Mouse (Mus musculus): ENCODE measurements around the gene Nebl. TPM values are rescaled to one million over a fixed set of nuclear protein-coding genes. Genes with fewer than 3 reads are reported as not detected.

Gene Nebl
- polyA plus RNA-seq, 1 experiment: 6.5 TPM

DNA sequence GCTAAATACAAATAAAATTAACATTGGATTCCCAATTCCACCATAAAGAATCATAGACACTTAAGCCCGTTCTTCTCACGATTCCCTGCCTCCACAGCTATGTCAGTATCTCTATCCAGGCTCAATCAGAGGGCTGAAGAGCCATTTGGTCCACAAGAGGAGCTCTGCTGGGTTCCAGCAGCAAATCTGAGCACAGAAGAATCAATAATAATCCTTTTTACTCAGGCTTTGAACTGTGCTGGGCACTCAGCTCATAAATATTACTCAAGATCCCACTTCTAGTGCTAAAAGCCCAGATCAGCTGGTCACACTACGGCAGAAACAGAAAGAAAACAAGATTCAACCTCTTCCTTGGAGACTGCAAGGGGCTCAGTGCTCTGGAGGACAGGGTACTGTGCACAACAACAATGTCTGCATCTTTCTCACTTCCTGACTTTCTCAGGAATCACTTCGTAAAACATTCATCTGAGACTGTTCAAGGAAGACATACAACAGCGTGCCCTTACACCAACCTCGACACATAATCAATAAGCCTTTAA, 10.0 kb downstream of the Nebl start:
- TF ChIP-seq POLR2A (IDR thresholded peaks at IDR 0.05; ENCODE audit: low read depth, low read length): no peak
- WGBS: 79% methylated on average over 6 of the region's 6 CpGs
- no peak for DNase-seq (ENCODE audit: low read depth in 1 of 2, low spot score in 2 of 2)
- H3K36me3 ChIP-seq (ENCODE audit: control insufficient read depth, insufficient read depth, low read length): no peaks in the 10 kb centered on the region
- H3K27me3 ChIP-seq (ENCODE audit: control insufficient read depth, insufficient read depth, low read length): no peaks in the 10 kb centered on the region
- H3K27ac ChIP-seq (ENCODE audit: insufficient read depth, low read length): no peak overlapping the region
- no peaks in the 10 kb centered on the region for H3K4me1 ChIP-seq (ENCODE audit: control insufficient read depth, insufficient read depth, insufficient read length)
- no peak overlapping the region for H3K4me3 ChIP-seq (ENCODE audit: extremely low read depth, insufficient read depth, insufficient read length)

DNA sequence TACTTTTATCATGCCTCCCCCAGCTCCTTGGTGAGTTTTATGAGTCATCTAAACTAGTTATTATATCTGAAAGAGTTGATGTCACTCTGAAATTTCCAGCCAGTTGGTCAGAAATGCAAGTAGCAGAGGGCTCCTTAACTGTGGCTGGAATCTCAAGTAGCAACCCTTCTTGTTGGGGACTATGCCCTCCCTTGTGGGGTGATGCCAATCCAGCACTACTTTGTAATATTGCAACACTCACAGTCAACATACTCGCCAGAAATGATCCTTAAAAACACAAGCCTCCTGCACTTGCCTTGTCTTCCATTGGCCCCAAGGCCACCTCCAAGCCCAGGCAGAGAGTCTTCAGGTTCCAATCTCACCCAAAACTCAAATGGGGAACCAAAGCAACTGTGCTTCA, 13.0 kb downstream of the Nebl start:
- no peaks in the 10 kb centered on the region for H3K4me1 ChIP-seq (ENCODE audit: control insufficient read depth, insufficient read depth, insufficient read length)
- no peak overlapping the region for H3K4me3 ChIP-seq (ENCODE audit: extremely low read depth, insufficient read depth, insufficient read length)
- H3K36me3 ChIP-seq (ENCODE audit: control insufficient read depth, insufficient read depth, low read length): no peaks in the 10 kb centered on the region
- TF ChIP-seq POLR2A (IDR thresholded peaks at IDR 0.05; ENCODE audit: low read depth, low read length) (no peak), CTCF (IDR thresholded peaks at IDR 0.05; ENCODE audit: extremely low read depth, insufficient read depth, insufficient read length, insufficient replicate concordance) (no peak)
- H3K27ac ChIP-seq (ENCODE audit: insufficient read depth, low read length): no peak overlapping the region
- DNase-seq (ENCODE audit: low read depth in 1 of 2, low spot score in 2 of 2): no peak
- WGBS: 75% methylated on average over 1 of the region's 1 CpGs
- no peaks in the 10 kb centered on the region for H3K27me3 ChIP-seq (ENCODE audit: control insufficient read depth, insufficient read depth, low read length)

DNA sequence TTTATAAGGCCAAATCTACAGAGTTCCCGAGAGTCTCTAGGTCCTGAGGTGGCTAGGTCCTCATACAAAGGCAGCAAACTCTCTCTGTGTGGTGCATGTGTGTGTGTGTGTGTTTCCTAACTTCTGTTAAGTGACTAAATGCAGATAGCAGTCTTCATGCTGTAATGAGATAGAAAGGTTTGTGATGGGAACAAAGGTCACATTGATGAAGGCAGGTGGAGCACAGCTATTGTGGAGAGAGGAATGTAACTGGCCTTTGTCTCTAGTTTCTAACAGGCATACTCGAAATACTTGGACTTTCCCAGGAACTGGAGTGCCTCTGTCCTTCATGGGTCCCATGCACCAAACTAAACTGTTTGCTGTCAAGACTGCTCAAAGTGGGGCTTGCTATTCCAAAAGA, 14.1 kb downstream of the Nebl start:
- Histone ChIP-seq H3K27ac (ENCODE audit: insufficient read depth, low read length) (no peak overlapping the region), H3K4me1 (ENCODE audit: control insufficient read depth, insufficient read depth, insufficient read length) (no peaks in the 10 kb centered on the region), H3K36me3 (ENCODE audit: control insufficient read depth, insufficient read depth, low read length) (no peaks in the 10 kb centered on the region), H3K27me3 (ENCODE audit: control insufficient read depth, insufficient read depth, low read length) (no peaks in the 10 kb centered on the region), H3K4me3 (ENCODE audit: extremely low read depth, insufficient read depth, insufficient read length) (no peak overlapping the region)
- TF ChIP-seq POLR2A (IDR thresholded peaks at IDR 0.05; ENCODE audit: low read depth, low read length): no peak
- TF ChIP-seq CTCF (IDR thresholded peaks at IDR 0.05; ENCODE audit: extremely low read depth, insufficient read depth, insufficient read length, insufficient replicate concordance): no peak
- DNase-seq (ENCODE audit: low read depth in 1 of 2, low spot score in 2 of 2): no peak
- 73% methylated on average over 2 of the region's 2 CpGs for WGBS

DNA sequence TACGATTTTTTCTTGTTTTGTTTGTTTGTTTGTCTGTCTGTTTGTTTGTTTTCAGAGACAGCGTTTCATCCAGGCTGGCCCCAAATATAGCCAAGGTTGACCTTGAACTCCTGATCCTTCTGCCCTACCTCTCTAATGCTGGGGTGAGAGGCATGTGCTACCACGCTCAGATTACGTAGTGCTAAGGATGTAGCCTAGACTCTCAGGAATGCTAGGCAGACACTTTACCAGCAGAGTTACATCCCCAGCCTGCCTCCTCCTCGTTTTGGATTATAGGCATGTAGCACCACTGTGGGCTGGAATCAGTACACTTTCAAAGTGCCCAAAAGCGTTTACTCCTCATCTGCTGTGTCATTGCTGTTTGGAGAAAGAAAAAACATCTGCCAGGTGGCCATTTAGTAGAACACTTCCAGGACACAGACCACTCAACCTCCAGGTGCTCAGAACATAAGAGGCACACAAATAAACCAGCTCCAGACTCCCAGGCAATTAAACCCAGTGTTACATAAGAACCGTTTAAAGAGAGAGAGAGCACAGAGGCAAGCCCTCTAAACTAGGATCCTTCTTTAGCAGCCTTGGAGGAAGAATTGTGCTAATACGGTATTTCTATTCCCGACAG, 16.0 kb downstream of the Nebl start:
- WGBS: 87% methylated on average over 9 of the region's 9 CpGs
- H3K27ac ChIP-seq (ENCODE audit: insufficient read depth, low read length): no peak overlapping the region
- no peak for TF ChIP-seq POLR2A (IDR thresholded peaks at IDR 0.05; ENCODE audit: low read depth, low read length)
- no peak for TF ChIP-seq CTCF (IDR thresholded peaks at IDR 0.05; ENCODE audit: extremely low read depth, insufficient read depth, insufficient read length, insufficient replicate concordance)
- H3K27me3 ChIP-seq (ENCODE audit: control insufficient read depth, insufficient read depth, low read length): no peaks in the 10 kb centered on the region
- no peaks in the 10 kb centered on the region for H3K4me1 ChIP-seq (ENCODE audit: control insufficient read depth, insufficient read depth, insufficient read length)
- no peak for DNase-seq (ENCODE audit: low read depth in 1 of 2, low spot score in 2 of 2)
- H3K4me3 ChIP-seq (ENCODE audit: extremely low read depth, insufficient read depth, insufficient read length): no peak overlapping the region
- H3K36me3 ChIP-seq (ENCODE audit: control insufficient read depth, insufficient read depth, low read length): no peaks in the 10 kb centered on the region

DNA sequence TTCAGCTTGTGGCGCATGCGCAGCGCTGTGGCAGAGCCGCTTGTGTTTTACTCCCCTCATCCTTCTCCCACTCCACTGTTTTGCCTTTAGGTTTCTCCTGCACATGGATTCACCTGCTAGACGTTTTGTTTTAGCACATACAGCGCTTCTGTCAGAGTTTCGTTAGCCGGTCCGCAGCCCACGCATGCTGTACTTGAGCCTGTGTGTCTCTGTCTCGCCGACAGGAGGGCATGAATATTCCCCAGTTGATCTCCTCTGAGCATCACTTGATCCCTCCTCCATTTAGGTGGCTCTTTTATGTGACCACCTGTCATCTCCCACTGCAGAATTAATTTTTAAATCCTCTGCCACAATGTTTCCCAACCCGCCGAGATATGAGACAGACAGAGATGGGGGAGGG, 16.6 kb downstream of the Nebl start:
- H3K4me1 ChIP-seq (ENCODE audit: control insufficient read depth, insufficient read depth, insufficient read length): no peaks in the 10 kb centered on the region
- H3K36me3 ChIP-seq (ENCODE audit: control insufficient read depth, insufficient read depth, low read length): no peaks in the 10 kb centered on the region
- TF ChIP-seq POLR2A (IDR thresholded peaks at IDR 0.05; ENCODE audit: low read depth, low read length): no peak
- TF ChIP-seq CTCF (IDR thresholded peaks at IDR 0.05; ENCODE audit: extremely low read depth, insufficient read depth, insufficient read length, insufficient replicate concordance): no peak
- WGBS: 93% methylated on average over 14 of the region's 14 CpGs
- DNase-seq (ENCODE audit: low read depth in 1 of 2, low spot score in 2 of 2): no peak
- H3K4me3 ChIP-seq (ENCODE audit: extremely low read depth, insufficient read depth, insufficient read length): no peak overlapping the region
- no peaks in the 10 kb centered on the region for H3K27me3 ChIP-seq (ENCODE audit: control insufficient read depth, insufficient read depth, low read length)
- no peak overlapping the region for H3K27ac ChIP-seq (ENCODE audit: insufficient read depth, low read length)

DNA sequence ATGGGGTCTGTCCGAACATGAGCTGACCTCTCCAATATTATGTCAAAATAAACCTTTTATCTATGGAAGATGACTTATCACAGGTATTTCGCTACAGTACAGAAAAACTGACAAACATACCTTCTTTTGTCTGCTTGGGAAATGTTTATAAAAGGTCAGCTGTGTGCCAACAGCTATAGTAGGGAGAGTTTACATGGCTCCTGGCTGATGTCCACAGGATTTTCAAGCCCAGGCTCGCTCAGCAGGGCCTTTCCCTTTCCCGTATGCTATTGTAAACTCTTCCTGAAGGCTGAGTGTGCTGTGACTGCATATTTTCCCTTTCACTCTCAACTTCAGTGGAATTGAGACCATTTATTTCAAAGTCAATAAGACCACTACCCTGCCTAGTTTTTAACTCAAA, 17.1 kb downstream of the Nebl start:
- WGBS: 83% methylated on average over 4 of the region's 4 CpGs
- H3K36me3 ChIP-seq (ENCODE audit: control insufficient read depth, insufficient read depth, low read length): no peaks in the 10 kb centered on the region
- TF ChIP-seq CTCF (IDR thresholded peaks at IDR 0.05; ENCODE audit: extremely low read depth, insufficient read depth, insufficient read length, insufficient replicate concordance) (no peak), POLR2A (IDR thresholded peaks at IDR 0.05; ENCODE audit: low read depth, low read length) (no peak)
- H3K27me3 ChIP-seq (ENCODE audit: control insufficient read depth, insufficient read depth, low read length): no peaks in the 10 kb centered on the region
- no peak for DNase-seq (ENCODE audit: low read depth in 1 of 2, low spot score in 2 of 2)
- no peak overlapping the region for H3K27ac ChIP-seq (ENCODE audit: insufficient read depth, low read length)
- no peak overlapping the region for H3K4me3 ChIP-seq (ENCODE audit: extremely low read depth, insufficient read depth, insufficient read length)
- H3K4me1 ChIP-seq (ENCODE audit: control insufficient read depth, insufficient read depth, insufficient read length): no peaks in the 10 kb centered on the region

DNA sequence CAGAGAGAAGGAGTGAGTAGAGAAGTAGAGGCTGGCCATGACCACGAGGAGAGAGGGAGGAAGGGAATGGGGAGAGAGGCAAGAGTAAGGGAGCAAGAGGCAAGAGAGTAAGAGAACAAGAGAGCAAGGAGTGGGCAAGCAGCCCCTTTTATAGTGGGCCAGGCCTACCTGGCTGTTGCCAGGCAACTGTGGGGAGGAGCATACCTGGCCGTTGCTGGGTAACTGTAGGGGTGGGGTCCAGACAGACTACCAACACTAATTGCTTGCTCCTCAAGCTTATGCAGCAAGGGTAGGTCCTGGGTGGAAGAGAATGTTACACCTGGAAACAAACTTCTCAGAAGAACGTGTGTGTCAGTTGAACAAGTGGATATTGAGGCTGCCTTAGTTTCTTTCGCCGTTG, 20.0 kb downstream of the Nebl start:
- WGBS: 88% methylated on average over 5 of the region's 5 CpGs

More for the DNA sequence above, 20.0 kb downstream of the Nebl start:
- no peaks in the 10 kb centered on the region for H3K27me3 ChIP-seq (ENCODE audit: control insufficient read depth, insufficient read depth, low read length)
- H3K27ac ChIP-seq (ENCODE audit: insufficient read depth, low read length): no peak overlapping the region
- TF ChIP-seq POLR2A (IDR thresholded peaks at IDR 0.05; ENCODE audit: low read depth, low read length) (no peak), CTCF (IDR thresholded peaks at IDR 0.05; ENCODE audit: extremely low read depth, insufficient read depth, insufficient read length, insufficient replicate concordance) (no peak)
- no peaks in the 10 kb centered on the region for H3K36me3 ChIP-seq (ENCODE audit: control insufficient read depth, insufficient read depth, low read length)
- no peaks in the 10 kb centered on the region for H3K4me1 ChIP-seq (ENCODE audit: control insufficient read depth, insufficient read depth, insufficient read length)
- H3K4me3 ChIP-seq (ENCODE audit: extremely low read depth, insufficient read depth, insufficient read length): no peak overlapping the region
- no peak for DNase-seq (ENCODE audit: low read depth in 1 of 2, low spot score in 2 of 2)

All from spleen, adult 2 months (tissue).